Mouse (Mus musculus) A20 (cell line): ENCODE measurements around the gene Spi1.

Source experiments
- DNase-seq: peaks from one replicate; pipeline ENCODE4 v3.0.0-alpha.2; 2011; ENCODE audit warnings: low read depth, low spot score

Gene Spi1

GRCm38 (mm10) chr2:91123521-91123920 is 41.3 kb downstream of the Spi1 start:
- no peak for DNase-seq

GRCm38 (mm10) chr2:91125101-91125500 is 42.9 kb downstream of the Spi1 start:
- no peak for DNase-seq

GRCm38 (mm10) chr2:91128761-91129160 is 46.6 kb downstream of the Spi1 start:
- no peak for DNase-seq

- DNase-seq = no peak
Observed at GRCm38 (mm10) chr2:91130126-91130525, 47.9 kb downstream of the Spi1 start.

GRCm38 (mm10) chr2:91131251-91131650 is 49.1 kb downstream of the Spi1 start:
- no peak for DNase-seq

GRCm38 (mm10) chr2:91132035-91132434 is 49.8 kb downstream of the Spi1 start:
- DNase-seq = peak; percentile 31

- DNase-seq = no peak
Observed at GRCm38 (mm10) chr2:91136513-91137412, 54.6 kb downstream of the Spi1 start.

GRCm38 (mm10) chr2:91137481-91137880 is 55.3 kb downstream of the Spi1 start:
- DNase-seq = no peak

- DNase-seq = no peak
Observed at GRCm38 (mm10) chr2:91139311-91139710, 57.1 kb downstream of the Spi1 start.

- no peak for DNase-seq
Observed at GRCm38 (mm10) chr2:91139764-91140163, 57.6 kb downstream of the Spi1 start.

GRCm38 (mm10) chr2:91142920-91143319 is 60.7 kb downstream of the Spi1 start:
- DNase-seq = no peak

- no peak for DNase-seq
Observed at GRCm38 (mm10) chr2:91143401-91143800, 61.2 kb downstream of the Spi1 start.

GRCm38 (mm10) chr2:91148101-91148500 is 65.9 kb downstream of the Spi1 start:
- no peak for DNase-seq

- DNase-seq = no peak
Observed at GRCm38 (mm10) chr2:91151331-91151730, 69.1 kb downstream of the Spi1 start.

- no peak for DNase-seq
Observed at GRCm38 (mm10) chr2:91152885-91153377, 70.7 kb downstream of the Spi1 start.

GRCm38 (mm10) chr2:91154091-91154490 is 71.9 kb downstream of the Spi1 start:
- DNase-seq = no peak

GRCm38 (mm10) chr2:91157002-91157752 is 75.0 kb downstream of the Spi1 start:
- DNase-seq = no peak

- no peak for DNase-seq
Observed at GRCm38 (mm10) chr2:91160591-91160990, 78.4 kb downstream of the Spi1 start.

- no peak for DNase-seq
Observed at GRCm38 (mm10) chr2:91162952-91163351, 80.8 kb downstream of the Spi1 start.

- no peak for DNase-seq
Observed at GRCm38 (mm10) chr2:91163532-91163931, 81.3 kb downstream of the Spi1 start.

GRCm38 (mm10) chr2:91164991-91165390 is 82.8 kb downstream of the Spi1 start:
- no peak for DNase-seq
